Mouse (Mus musculus) heart, embryonic 16.5 days (tissue): ENCODE data around the gene Tarm1. TPM values are rescaled to one million over a fixed set of nuclear protein-coding genes. Genes with fewer than 3 reads are reported as not detected.

ENCODE experiments used
- ATAC-seq: fragments of 200-750 bp; cut with Nextera tagmentation; replicated peaks from 2 replicates; pipeline ENCODE4 v1.8.0; 2017; ENCODE audit warnings: moderate number of reproducible peaks; ENCODE audit not compliant: insufficient read depth, low FRiP score; ENCODE audit errors: extremely low read depth
- H3K27ac ChIP-seq: fragments of 300-500 bp; sonication (generic); 2 replicates; pipeline ENCODE4 v1.5.1; 2014; ENCODE audit warnings: mild to moderate bottlenecking, low read length, control low read depth, moderate library complexity
- H3K27me3 ChIP-seq: fragments of 300-500 bp; sonication (generic); 2 replicates; pipeline ENCODE4 v1.6.1; 2014; ENCODE audit warnings: low read length, mixed read lengths; ENCODE audit not compliant: control insufficient read depth, insufficient read depth
- H3K36me3 ChIP-seq: fragments of 300-500 bp; sonication (generic); 2 replicates; pipeline ENCODE4 v1.6.1; 2014; ENCODE audit not compliant: control insufficient read depth, insufficient read depth
- H3K4me1 ChIP-seq: fragments of 300-500 bp; sonication (generic); 2 replicates; pipeline ENCODE4 v1.6.1; 2014; ENCODE audit warnings: low read length, mixed read lengths; ENCODE audit not compliant: control insufficient read depth, insufficient read depth
- H3K4me2 ChIP-seq: fragments of 300-500 bp; sonication (generic); 2 replicates; pipeline ENCODE4 v1.6.1; 2014; ENCODE audit warnings: low read depth, mild to moderate bottlenecking, control low read depth, low read length
- H3K4me3 ChIP-seq: fragments of 300-500 bp; sonication (generic); 2 replicates; pipeline ENCODE4 v1.5.1; 2014; ENCODE audit warnings: mild to moderate bottlenecking, control low read depth, low read length
- H3K9ac ChIP-seq: fragments of 300-500 bp; sonication (generic); 2 replicates; pipeline ENCODE4 v1.6.1; 2014; ENCODE audit warnings: low read length, control low read depth
- H3K9me3 ChIP-seq: fragments of 300-500 bp; sonication (generic); replicated peaks from 2 replicates; pipeline ENCODE4 v1.6.1; 2016; ENCODE audit warnings: low read length; ENCODE audit not compliant: control insufficient read depth
- WGBS: fragments of 180-500 bp; shearing (Covaris S2); extraction: QIAGEN DNeasy Blood & Tissue Kit; methylation state at CpG from one replicate; pipeline ENCODE4 v1.1.7; 2014; 5-methylcytosine and 5-hydroxymethylcytosine counted together
- polyA plus RNA-seq: library from polyadenylated mRNA; unstranded; fragments of >200 nt; fragmentation: Nextera tagmentation; extraction: Ambion mirVana; gene quantifications from 2 replicates; pipeline ENCODE4 v1.2.1, GENCODE M21; 2015

Tarm1 gene
- polyA plus RNA-seq, 1 experiment from 2014 or later, result not detected

- no peaks in the 10 kb centered on the region for H3K4me1 ChIP-seq
- no peaks in the 10 kb centered on the region for H3K36me3 ChIP-seq
- no peak overlapping the region for H3K4me3 ChIP-seq
- no peak overlapping the region for H3K4me2 ChIP-seq
- 77% methylated on average over 8 of the region's 8 CpGs for WGBS
- H3K9ac ChIP-seq, result no peak overlapping the region
- no peak for ATAC-seq
- no peaks in the 10 kb centered on the region for H3K27me3 ChIP-seq
- H3K27ac ChIP-seq, result no peak overlapping the region
- no peaks in the 10 kb centered on the region for H3K9me3 ChIP-seq
Measured at GRCm38 (mm10) chr7:3460261-3460660, 42.2 kb downstream of the Tarm1 start.

GRCm38 (mm10) chr7:3457841-3458217 is 44.6 kb downstream of the Tarm1 start:
- no peak overlapping the region for H3K4me2 ChIP-seq
- H3K4me1 ChIP-seq, result no peaks in the 10 kb centered on the region
- H3K27ac ChIP-seq, result no peak overlapping the region
- H3K9ac ChIP-seq, result no peak overlapping the region
- H3K4me3 ChIP-seq, result no peak overlapping the region
- 68% methylated on average over 9 of the region's 9 CpGs for WGBS
- H3K27me3 ChIP-seq, result no peaks in the 10 kb centered on the region
- no peak for ATAC-seq
- H3K36me3 ChIP-seq, result no peaks in the 10 kb centered on the region
- no peaks in the 10 kb centered on the region for H3K9me3 ChIP-seq

GRCm38 (mm10) chr7:3457111-3457840 is 45.1 kb downstream of the Tarm1 start:
- Histone ChIP-seq H3K27ac (no peak overlapping the region), H3K9me3 (no peaks in the 10 kb centered on the region), H3K27me3 (no peaks in the 10 kb centered on the region), H3K4me1 (no peaks in the 10 kb centered on the region), H3K36me3 (no peaks in the 10 kb centered on the region), H3K4me2 (no peak overlapping the region), H3K9ac (no peak overlapping the region), H3K4me3 (no peak overlapping the region)
- 92% methylated on average over 10 of the region's 10 CpGs for WGBS
- no peak for ATAC-seq

GRCm38 (mm10) chr7:3453486-3454183 is 48.8 kb downstream of the Tarm1 start:
- Histone ChIP-seq H3K9me3 (no peaks in the 10 kb centered on the region), H3K4me3 (no peak overlapping the region), H3K36me3 (no peaks in the 10 kb centered on the region), H3K9ac (no peak overlapping the region), H3K4me2 (no peak overlapping the region), H3K4me1 (no peaks in the 10 kb centered on the region), H3K27me3 (0 out of 2 replicates have a peak, but pooled peaks cover 2% of the 10 kb centered on the region), H3K27ac (no peak overlapping the region)
- 51% methylated on average over 10 of the region's 11 CpGs for WGBS
- no peak for ATAC-seq

- WGBS, result 44% methylated on average over 12 of the region's 12 CpGs
- H3K4me2 ChIP-seq, result no peak overlapping the region
- no peak overlapping the region for H3K27ac ChIP-seq
- H3K4me1 ChIP-seq, result no peaks in the 10 kb centered on the region
- H3K9ac ChIP-seq, result no peak overlapping the region
- ATAC-seq, result no peak
- H3K27me3 ChIP-seq, result 0 out of 2 replicates have a peak, but pooled peaks cover 2% of the 10 kb centered on the region
- no peaks in the 10 kb centered on the region for H3K36me3 ChIP-seq
- H3K4me3 ChIP-seq, result no peak overlapping the region
- no peaks in the 10 kb centered on the region for H3K9me3 ChIP-seq
Measured at GRCm38 (mm10) chr7:3452821-3453485, 49.5 kb downstream of the Tarm1 start.

GRCm38 (mm10) chr7:3451161-3451560 is 51.3 kb downstream of the Tarm1 start:
- H3K4me2 ChIP-seq, result no peak overlapping the region
- WGBS, result 34% methylated on average over 6 of the region's 6 CpGs
- no peaks in the 10 kb centered on the region for H3K36me3 ChIP-seq
- no peak overlapping the region for H3K9ac ChIP-seq
- no peak overlapping the region for H3K27ac ChIP-seq
- no peaks in the 10 kb centered on the region for H3K4me1 ChIP-seq
- H3K4me3 ChIP-seq, result no peak overlapping the region
- H3K9me3 ChIP-seq, result no peaks in the 10 kb centered on the region
- 0 out of 2 replicates have a peak, but pooled peaks cover 2% of the 10 kb centered on the region for H3K27me3 ChIP-seq
- ATAC-seq, result no peak

GRCm38 (mm10) chr7:3450671-3451070 is 51.8 kb downstream of the Tarm1 start:
- Histone ChIP-seq H3K4me1 (no peaks in the 10 kb centered on the region), H3K36me3 (no peaks in the 10 kb centered on the region), H3K9ac (no peak overlapping the region), H3K27ac (no peak overlapping the region), H3K27me3 (0 out of 2 replicates have a peak, but pooled peaks cover 2% of the 10 kb centered on the region), H3K4me3 (no peak overlapping the region), H3K9me3 (no peaks in the 10 kb centered on the region), H3K4me2 (no peak overlapping the region)
- no peak for ATAC-seq
- WGBS, result 52% methylated on average over 5 of the region's 5 CpGs

- H3K4me1 ChIP-seq, result no peaks in the 10 kb centered on the region
- WGBS, result 19% methylated on average over 15 of the region's 15 CpGs
- no peak overlapping the region for H3K9ac ChIP-seq
- no peak for ATAC-seq
- no peaks in the 10 kb centered on the region for H3K36me3 ChIP-seq
- H3K27me3 ChIP-seq, result 0 out of 2 replicates have a peak, but pooled peaks cover 2% of the 10 kb centered on the region
- H3K9me3 ChIP-seq, result no peaks in the 10 kb centered on the region
- H3K4me2 ChIP-seq, result peak overlapping the region; percentile 32; the same call in 1 of the 2 replicates
- H3K4me3 ChIP-seq, result no peak overlapping the region
- H3K27ac ChIP-seq, result no peak overlapping the region
Measured at GRCm38 (mm10) chr7:3448737-3449454, 53.5 kb downstream of the Tarm1 start.
